Mouse (Mus musculus) forebrain, embryonic 12.5 days (tissue): ENCODE results near the gene Mycbp2. TPM values are rescaled to one million over a fixed set of nuclear protein-coding genes. Genes with fewer than 3 reads are reported as not detected.
A peak's percentile ranks its signal among the peaks of the same experiment; 100 is the strongest.

Source experiments
- ATAC-seq: fragments of 200-750 bp; cut with Nextera tagmentation; 2 replicates; pipeline ENCODE4 v1.8.0; 2017; ENCODE audit warnings: moderate TSS enrichment; ENCODE audit not compliant: low FRiP score
- H3K27ac ChIP-seq: fragments of 300-500 bp; sonication (generic); 2 replicates; pipeline ENCODE4 v1.5.1; 2016; ENCODE audit warnings: mild to moderate bottlenecking
- H3K27me3 ChIP-seq: fragments of 300-500 bp; sonication (generic); 2 replicates; pipeline ENCODE4 v1.6.1; 2016; ENCODE audit warnings: mild to moderate bottlenecking
- H3K36me3 ChIP-seq: fragments of 300-500 bp; sonication (generic); replicated peaks from 2 replicates; pipeline ENCODE4 v1.6.1; 2016; ENCODE audit warnings: mild to moderate bottlenecking
- H3K4me1 ChIP-seq: fragments of 300-500 bp; sonication (generic); 2 replicates; pipeline ENCODE4 v1.6.1; 2016
- H3K4me2 ChIP-seq: fragments of 300-500 bp; sonication (generic); 2 replicates; pipeline ENCODE4 v1.6.1; 2016; ENCODE audit warnings: mild to moderate bottlenecking, moderate library complexity
- H3K4me3 ChIP-seq: fragments of 300-500 bp; sonication (generic); replicated peaks from 2 replicates; pipeline ENCODE4 v1.5.1; 2016; ENCODE audit warnings: mild to moderate bottlenecking
- H3K9ac ChIP-seq: fragments of 300-500 bp; sonication (generic); 2 replicates; pipeline ENCODE4 v1.6.1; 2016; ENCODE audit warnings: mild to moderate bottlenecking
- H3K9me3 ChIP-seq: fragments of 300-500 bp; sonication (generic); 2 replicates; pipeline ENCODE4 v1.6.1; 2016
- WGBS: fragments of 180-500 bp; shearing (Covaris S2); methylation state at CpG from one replicate; pipeline ENCODE4 v1.1.7; 2016; 5-methylcytosine and 5-hydroxymethylcytosine counted together
- polyA plus RNA-seq: library from polyadenylated mRNA; unstranded; fragments of >200 nt; fragmentation: Nextera tagmentation; extraction: Ambion mirVana; gene quantifications from 2 replicates; pipeline ENCODE4 v1.2.1, GENCODE M21; 2016

Gene Mycbp2
- polyA plus RNA-seq: 33.4 and 36.2 TPM in 2 replicates

DNA sequence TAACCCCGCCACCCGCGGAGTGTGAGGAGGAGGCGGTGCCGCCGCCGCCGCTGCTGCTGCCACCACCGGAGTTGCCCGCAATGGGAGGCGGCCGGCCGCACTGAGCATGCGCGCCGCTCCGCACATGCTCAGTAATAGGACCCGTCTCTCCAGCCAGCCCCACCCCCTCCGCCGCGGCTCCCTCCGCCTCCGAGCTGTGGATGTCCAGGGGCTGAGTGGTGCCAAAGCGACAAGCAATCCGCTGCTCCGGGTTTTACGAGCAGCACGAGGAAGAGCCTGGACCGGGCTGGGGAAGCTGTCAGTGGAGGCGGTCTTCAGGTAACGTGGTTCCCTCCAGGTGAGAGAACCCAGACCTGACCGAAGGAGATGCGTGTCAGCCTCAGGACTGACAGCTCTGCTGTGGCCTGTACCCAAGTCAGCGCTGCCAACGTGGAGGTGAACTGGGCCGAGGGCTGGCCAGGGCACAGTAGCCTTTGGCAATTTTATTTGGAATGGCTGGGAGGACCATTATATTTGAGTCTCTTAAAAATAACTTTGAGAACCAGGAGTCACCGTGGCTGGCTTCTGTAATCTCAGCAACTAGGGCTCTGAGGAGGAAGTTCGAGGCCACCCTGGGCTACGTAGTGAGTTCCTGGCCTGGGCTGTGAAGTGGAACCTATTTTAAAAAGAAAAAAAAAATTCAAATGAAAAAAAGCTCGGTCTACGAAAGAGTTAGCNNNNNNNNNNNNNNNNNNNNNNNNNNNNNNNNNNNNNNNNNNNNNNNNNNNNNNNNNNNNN lies at the start of gene Mycbp2:
Gene Mycbp2 (minus strand): TSS at position 86 of the 777 bp plus-strand sequence.
- Histone ChIP-seq H3K4me1 (peaks cover 24% of the 10 kb centered on the region), H3K4me2 (peak within 1 kb of the TSS; percentile 72), H3K36me3 (no peaks in the 10 kb centered on the region), H3K27me3 (0 out of 2 replicates have a peak, but pooled peaks cover 5% of the 10 kb centered on the region), H3K27ac (peak within 1 kb of the TSS; percentile 97), H3K9me3 (no peaks in the 10 kb centered on the region), H3K4me3 (peak within 1 kb of the TSS; percentile 60), H3K9ac (peak within 1 kb of the TSS; percentile 85)
- WGBS: 6% methylated on average over 31 of the region's 41 CpGs
- ATAC-seq: peak; percentile 98

DNA sequence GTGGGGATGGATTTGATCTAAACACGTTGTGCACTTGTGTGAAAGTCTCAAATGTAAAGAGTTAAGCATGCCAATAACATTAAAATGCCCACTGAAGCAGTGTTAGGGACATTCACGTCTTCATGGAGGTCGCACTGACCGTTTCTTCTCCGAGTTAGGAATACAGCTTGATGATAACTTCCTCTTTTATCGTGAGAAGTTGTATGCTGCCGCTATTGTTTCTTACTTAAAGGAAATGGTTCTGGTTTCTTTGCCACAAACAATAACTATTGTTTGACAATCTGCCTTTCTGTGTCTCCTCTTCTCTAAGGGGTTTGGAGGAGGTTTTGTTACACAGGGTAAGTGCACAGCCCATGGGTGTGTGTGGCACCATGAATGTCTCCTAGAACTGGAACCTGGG lies 45.8 kb upstream of the Mycbp2 start:
- H3K36me3 ChIP-seq: no peaks in the 10 kb centered on the region
- no peaks in the 10 kb centered on the region for H3K9me3 ChIP-seq
- 84% methylated on average over 7 of the region's 7 CpGs for WGBS
- H3K4me2 ChIP-seq: no peak overlapping the region
- H3K9ac ChIP-seq: no peak overlapping the region
- H3K4me1 ChIP-seq: no peaks in the 10 kb centered on the region
- H3K27ac ChIP-seq: no peak overlapping the region
- no peak overlapping the region for H3K4me3 ChIP-seq
- no peaks in the 10 kb centered on the region for H3K27me3 ChIP-seq
- ATAC-seq: no peak

DNA sequence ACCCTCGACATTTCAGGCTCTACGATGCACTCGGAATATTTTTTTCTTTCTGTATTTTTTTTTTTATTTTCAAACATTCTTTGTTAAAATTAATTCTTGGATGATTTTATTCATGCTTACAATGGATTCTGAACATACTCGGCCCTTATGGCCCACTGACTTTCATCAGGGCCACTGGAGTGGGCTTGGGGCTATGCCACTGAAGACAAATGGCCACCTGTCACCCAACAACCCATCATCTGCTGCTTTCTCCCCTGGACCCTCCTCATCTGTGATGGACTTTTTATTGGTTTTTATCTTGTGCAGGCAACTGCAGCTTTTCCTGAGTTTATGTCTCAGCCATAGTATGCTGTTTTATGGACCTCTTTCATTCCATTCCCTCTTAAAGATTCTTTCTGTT lies 40.8 kb upstream of the Mycbp2 start:
- no peak for ATAC-seq

DNA sequence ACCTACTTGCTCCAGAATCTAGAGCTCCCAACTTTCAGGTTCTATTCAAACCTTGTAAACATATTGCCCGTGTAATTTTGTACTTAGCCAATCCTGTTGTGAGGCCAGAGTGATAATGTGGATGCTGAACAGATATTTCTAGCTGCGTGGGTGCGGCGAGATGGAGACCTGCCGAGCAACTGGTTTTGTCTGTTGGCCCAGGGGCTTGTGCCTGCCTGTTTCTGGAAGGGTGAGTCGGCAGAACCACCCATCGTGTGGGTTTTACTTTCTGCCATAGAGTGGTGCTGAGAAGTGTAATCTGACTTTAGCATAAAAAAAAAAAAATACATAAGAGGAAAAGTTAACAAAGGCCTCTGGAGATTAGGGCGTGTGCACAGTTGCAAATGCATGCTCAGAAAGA lies 40.3 kb upstream of the Mycbp2 start:
- H3K27me3 ChIP-seq: no peaks in the 10 kb centered on the region
- no peak for ATAC-seq
- no peak overlapping the region for H3K4me3 ChIP-seq
- no peaks in the 10 kb centered on the region for H3K9me3 ChIP-seq
- 87% methylated on average over 8 of the region's 8 CpGs for WGBS
- no peaks in the 10 kb centered on the region for H3K36me3 ChIP-seq
- no peak overlapping the region for H3K4me2 ChIP-seq
- no peak overlapping the region for H3K27ac ChIP-seq
- no peak overlapping the region for H3K9ac ChIP-seq
- H3K4me1 ChIP-seq: no peaks in the 10 kb centered on the region

More for the DNA sequence above, 40.8 kb upstream of the Mycbp2 start:
- Histone ChIP-seq H3K9me3 (no peaks in the 10 kb centered on the region), H3K4me2 (no peak overlapping the region), H3K9ac (no peak overlapping the region), H3K36me3 (no peaks in the 10 kb centered on the region), H3K4me3 (no peak overlapping the region), H3K27ac (no peak overlapping the region), H3K4me1 (no peaks in the 10 kb centered on the region), H3K27me3 (no peaks in the 10 kb centered on the region)
- WGBS: 89% methylated on average over 4 of the region's 4 CpGs

DNA sequence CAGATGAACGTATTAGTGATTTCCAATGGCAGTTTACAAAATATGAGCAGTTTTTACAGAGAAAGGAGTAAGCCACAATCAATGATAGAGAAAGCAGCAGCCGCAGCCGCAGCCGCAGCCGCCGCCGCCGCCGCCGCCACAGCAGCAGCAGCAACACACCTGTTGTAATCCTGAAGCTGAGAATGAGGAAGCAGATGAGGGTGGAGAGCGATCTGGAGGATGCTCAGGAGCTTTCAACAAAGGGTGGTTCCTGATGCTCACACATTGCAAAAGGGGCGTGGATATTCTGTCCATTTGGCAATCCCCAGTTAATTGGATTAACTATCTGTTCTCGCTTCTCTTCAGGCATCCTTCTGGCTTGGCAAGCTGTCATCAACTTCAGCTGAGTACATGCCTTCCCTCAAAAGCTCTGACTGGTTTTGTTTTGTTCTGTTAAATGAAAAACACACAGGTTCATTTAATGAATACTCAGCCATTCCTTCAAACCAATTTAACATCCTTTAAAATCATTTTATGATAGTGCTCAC lies 38.5 kb upstream of the Mycbp2 start:
- no peak overlapping the region for H3K4me2 ChIP-seq
- H3K27ac ChIP-seq: no peak overlapping the region
- H3K4me1 ChIP-seq: no peaks in the 10 kb centered on the region
- no peak for ATAC-seq
- WGBS: 65% methylated on average over 13 of the region's 13 CpGs
- no peak overlapping the region for H3K4me3 ChIP-seq
- H3K9ac ChIP-seq: no peak overlapping the region
- H3K27me3 ChIP-seq: no peaks in the 10 kb centered on the region
- no peaks in the 10 kb centered on the region for H3K36me3 ChIP-seq
- no peaks in the 10 kb centered on the region for H3K9me3 ChIP-seq

DNA sequence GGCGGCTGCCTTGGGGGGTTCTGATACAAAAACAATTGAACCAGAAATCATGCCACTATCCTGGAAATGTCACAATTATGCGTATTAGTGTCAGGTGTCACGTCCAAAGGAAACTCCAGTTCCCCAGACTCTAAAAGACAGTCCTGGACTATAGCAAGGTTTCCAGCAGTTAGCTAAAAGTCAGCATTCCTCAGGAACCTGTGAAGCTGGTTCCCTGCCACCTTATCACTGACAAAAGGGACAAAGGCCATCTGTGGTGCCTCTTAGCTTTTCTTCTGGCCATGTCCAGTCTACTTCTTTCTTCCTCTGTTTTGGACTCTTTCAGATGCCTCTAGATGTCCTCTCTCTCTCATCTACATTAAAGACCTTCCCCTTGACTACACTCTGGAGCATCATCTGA lies 32.1 kb upstream of the Mycbp2 start:
- no peak overlapping the region for H3K27ac ChIP-seq
- 81% methylated on average over 3 of the region's 3 CpGs for WGBS
- H3K4me3 ChIP-seq: no peak overlapping the region
- no peak overlapping the region for H3K4me2 ChIP-seq
- no peaks in the 10 kb centered on the region for H3K36me3 ChIP-seq
- H3K4me1 ChIP-seq: no peaks in the 10 kb centered on the region
- no peaks in the 10 kb centered on the region for H3K27me3 ChIP-seq
- ATAC-seq: no peak
- no peak overlapping the region for H3K9ac ChIP-seq
- no peaks in the 10 kb centered on the region for H3K9me3 ChIP-seq

DNA sequence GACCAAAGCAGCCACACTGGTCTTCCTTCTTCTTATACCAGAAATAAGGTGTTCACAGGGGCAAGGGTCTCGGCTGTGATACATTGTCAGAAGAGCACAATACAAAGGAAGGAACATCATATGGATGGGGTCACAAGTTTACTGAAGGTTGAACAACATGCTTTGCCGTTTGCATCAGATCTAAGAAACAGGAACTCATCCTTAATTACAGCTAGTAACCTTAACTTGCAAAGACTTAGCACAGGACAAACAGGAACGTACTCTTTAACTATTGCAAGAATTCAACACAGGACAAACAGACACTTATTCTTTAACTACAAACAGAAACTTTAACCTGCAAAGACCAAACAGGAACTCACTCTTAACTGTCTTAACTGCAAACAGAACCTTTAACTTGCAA lies 30.2 kb upstream of the Mycbp2 start:
- no peak overlapping the region for H3K9ac ChIP-seq
- no peak overlapping the region for H3K4me2 ChIP-seq
- 84% methylated on average over 3 of the region's 3 CpGs for WGBS
- no peaks in the 10 kb centered on the region for H3K9me3 ChIP-seq
- ATAC-seq: no peak
- no peak overlapping the region for H3K27ac ChIP-seq
- no peaks in the 10 kb centered on the region for H3K36me3 ChIP-seq
- no peaks in the 10 kb centered on the region for H3K27me3 ChIP-seq
- H3K4me1 ChIP-seq: no peaks in the 10 kb centered on the region
- H3K4me3 ChIP-seq: no peak overlapping the region

DNA sequence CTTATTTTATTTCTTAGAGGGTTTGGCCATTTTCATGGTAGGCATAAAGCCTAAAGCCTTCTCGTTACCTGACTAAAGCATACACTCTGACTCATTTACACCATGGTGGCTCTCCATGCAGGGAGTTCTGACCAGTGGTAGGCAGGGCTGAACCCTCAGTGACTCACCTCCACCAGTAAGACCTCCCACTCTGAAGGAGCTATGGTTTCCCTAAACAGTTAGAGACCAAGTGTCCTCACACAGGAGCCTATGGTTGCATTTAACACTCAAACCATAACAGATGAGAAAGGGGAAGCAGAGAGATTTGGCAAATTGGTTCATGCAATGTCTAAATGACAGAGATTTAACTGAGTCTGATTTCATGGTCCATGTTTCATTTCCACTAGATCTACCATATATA lies 28.9 kb upstream of the Mycbp2 start:
- Histone ChIP-seq H3K4me3 (no peak overlapping the region), H3K27me3 (no peaks in the 10 kb centered on the region), H3K27ac (no peak overlapping the region), H3K9me3 (no peaks in the 10 kb centered on the region), H3K4me1 (no peaks in the 10 kb centered on the region), H3K36me3 (no peaks in the 10 kb centered on the region), H3K9ac (no peak overlapping the region), H3K4me2 (no peak overlapping the region)
- ATAC-seq: no peak
- 88% methylated on average over 1 of the region's 1 CpGs for WGBS

DNA sequence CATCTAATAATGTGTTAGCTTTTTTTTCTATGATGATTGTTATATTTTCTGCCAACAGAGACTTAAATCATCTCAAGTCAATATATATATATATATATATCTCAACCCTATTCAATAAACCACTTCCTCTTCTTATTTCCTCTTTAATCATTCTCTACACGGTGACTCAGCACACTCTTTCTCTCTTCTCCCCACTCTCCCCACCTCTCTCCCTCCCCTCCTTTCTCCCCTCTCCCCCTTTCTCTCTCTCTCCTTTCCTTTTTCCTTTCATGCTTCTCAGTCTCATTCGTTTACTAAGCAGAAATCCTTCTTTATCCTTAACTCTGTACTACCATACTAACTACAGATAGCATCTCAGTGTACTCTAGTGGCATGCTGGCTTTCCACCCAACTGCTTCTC lies 16.6 kb upstream of the Mycbp2 start:
- H3K4me1 ChIP-seq: no peaks in the 10 kb centered on the region
- no peak for ATAC-seq
- no peaks in the 10 kb centered on the region for H3K27me3 ChIP-seq
- H3K27ac ChIP-seq: no peak overlapping the region
- H3K4me2 ChIP-seq: no peak overlapping the region
- H3K9ac ChIP-seq: no peak overlapping the region
- H3K4me3 ChIP-seq: no peak overlapping the region
- H3K9me3 ChIP-seq: no peaks in the 10 kb centered on the region
- WGBS: 61% methylated on average over 2 of the region's 2 CpGs
- no peaks in the 10 kb centered on the region for H3K36me3 ChIP-seq

DNA sequence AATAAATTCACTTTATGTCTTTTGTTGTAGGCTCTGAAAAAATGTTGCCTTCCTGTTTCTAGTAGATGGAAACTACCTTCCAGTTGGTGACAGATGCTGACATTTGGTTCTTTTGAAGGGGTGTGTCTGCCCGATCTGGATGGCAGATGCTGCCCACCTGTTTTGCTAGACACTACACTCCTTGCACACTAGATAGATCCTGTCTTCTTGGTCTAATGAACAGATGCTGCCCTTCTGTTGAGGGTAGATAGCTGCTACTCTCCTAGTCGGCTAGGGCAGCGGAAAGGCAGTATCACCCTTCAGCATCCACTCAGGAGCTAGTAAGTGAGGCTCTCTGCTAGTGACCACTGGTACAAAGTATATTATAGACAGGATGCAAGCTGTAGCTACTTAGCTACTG lies 9.5 kb upstream of the Mycbp2 start:
- no peaks in the 10 kb centered on the region for H3K9me3 ChIP-seq
- no peak overlapping the region for H3K9ac ChIP-seq
- peaks cover 4% of the 10 kb centered on the region; the same call in 1 of the 2 replicates for H3K27me3 ChIP-seq
- H3K27ac ChIP-seq: no peak overlapping the region
- H3K4me3 ChIP-seq: no peak overlapping the region
- ATAC-seq: no peak; the same call in 1 of the 2 replicates
- H3K36me3 ChIP-seq: no peaks in the 10 kb centered on the region
- peaks cover 6% of the 10 kb centered on the region for H3K4me1 ChIP-seq
- H3K4me2 ChIP-seq: no peak overlapping the region
- 72% methylated on average over 3 of the region's 3 CpGs for WGBS

DNA sequence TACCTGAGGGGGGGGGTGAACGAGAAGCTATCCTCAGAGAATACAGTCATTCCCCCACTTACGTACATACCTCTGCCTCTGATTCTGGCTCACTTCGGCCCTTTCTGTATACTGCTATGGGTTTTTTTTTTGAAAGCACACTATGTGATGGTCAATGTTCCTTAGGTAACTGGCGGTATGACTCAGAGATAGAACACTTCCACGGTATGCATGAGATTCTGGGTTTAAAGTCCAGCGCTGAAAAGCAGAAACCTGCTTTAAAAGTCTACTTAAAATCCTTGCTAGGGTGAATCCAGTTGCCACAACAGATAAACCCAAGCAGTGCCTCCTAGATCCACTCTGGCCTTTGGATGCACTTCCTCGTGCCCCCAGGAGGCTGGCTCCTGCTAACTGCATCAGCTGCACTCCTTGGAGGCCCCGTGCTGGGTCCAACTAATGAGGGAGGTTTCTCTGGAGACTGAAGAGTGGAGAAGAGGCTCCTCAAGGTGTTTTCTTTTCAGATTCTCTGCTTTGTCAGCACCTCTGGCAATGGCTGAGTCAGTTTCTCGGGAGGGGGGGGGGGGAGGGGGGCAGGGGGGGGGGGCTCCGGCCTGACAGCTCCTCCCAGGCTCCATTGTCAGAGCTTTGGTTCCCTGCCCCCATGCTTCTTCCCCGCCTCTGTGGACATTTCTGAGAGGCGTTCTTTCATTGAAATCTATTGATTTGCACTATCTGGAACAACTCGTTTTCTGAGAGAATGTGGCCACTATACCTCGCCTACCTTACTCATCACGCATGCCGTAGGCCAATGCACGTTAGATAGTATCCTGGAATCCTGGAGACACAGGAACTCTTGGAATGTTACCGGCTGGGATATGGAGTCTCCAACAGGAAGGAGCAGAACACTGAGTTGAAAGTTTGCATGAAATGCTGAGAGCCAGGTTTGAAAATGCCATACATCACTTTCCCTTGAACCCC lies 8.1 kb upstream of the Mycbp2 start:
- peaks cover 4% of the 10 kb centered on the region; the same call in 1 of the 2 replicates for H3K27me3 ChIP-seq
- ATAC-seq: peak; percentile 9; the same call in 1 of the 2 replicates
- peak overlapping the region; percentile 31 for H3K4me2 ChIP-seq
- no peak overlapping the region for H3K27ac ChIP-seq
- WGBS: 29% methylated on average over 17 of the region's 18 CpGs
- no peaks in the 10 kb centered on the region for H3K36me3 ChIP-seq
- no peak overlapping the region for H3K9ac ChIP-seq
- no peaks in the 10 kb centered on the region for H3K9me3 ChIP-seq
- H3K4me1 ChIP-seq: peaks cover 10% of the 10 kb centered on the region
- H3K4me3 ChIP-seq: no peak overlapping the region
